Mouse (Mus musculus) hindbrain, embryonic 13.5 days (tissue): Measurements from ENCODE around the gene Krt15. TPM values are rescaled to one million over a fixed set of nuclear protein-coding genes. Genes with fewer than 3 reads are reported as not detected.

Source experiments
- ATAC-seq: fragments of 200-750 bp; cut with Nextera tagmentation; 2 replicates; pipeline ENCODE4 v1.8.0; 2017; ENCODE audit warnings: moderate TSS enrichment; ENCODE audit not compliant: low FRiP score
- H3K27ac ChIP-seq: fragments of 300-500 bp; sonication (generic); 2 replicates; pipeline ENCODE4 v1.5.1; 2015; ENCODE audit warnings: inconsistent platforms, mild to moderate bottlenecking, moderate library complexity
- H3K27me3 ChIP-seq: fragments of 300-500 bp; sonication (generic); 2 replicates; pipeline ENCODE4 v1.6.1; 2015; ENCODE audit warnings: mild to moderate bottlenecking, inconsistent platforms
- H3K36me3 ChIP-seq: fragments of 300-500 bp; sonication (generic); 2 replicates; pipeline ENCODE4 v1.6.1; 2015; ENCODE audit warnings: mild to moderate bottlenecking, inconsistent platforms
- H3K4me1 ChIP-seq: fragments of 300-500 bp; sonication (generic); replicated peaks from 2 replicates; pipeline ENCODE4 v1.6.1; 2015; ENCODE audit warnings: inconsistent platforms
- H3K4me2 ChIP-seq: fragments of 300-500 bp; sonication (generic); 2 replicates; pipeline ENCODE4 v1.6.1; 2015; ENCODE audit warnings: inconsistent platforms, mild to moderate bottlenecking, moderate library complexity
- H3K4me3 ChIP-seq: fragments of 300-500 bp; sonication (generic); 2 replicates; pipeline ENCODE4 v1.5.1; 2015; ENCODE audit warnings: mild to moderate bottlenecking, inconsistent platforms
- H3K9ac ChIP-seq: fragments of 300-500 bp; sonication (generic); 2 replicates; pipeline ENCODE4 v1.6.1; 2015; ENCODE audit warnings: mild to moderate bottlenecking, inconsistent platforms
- H3K9me3 ChIP-seq: fragments of 300-500 bp; sonication (generic); 2 replicates; pipeline ENCODE4 v1.6.1; 2016; ENCODE audit warnings: inconsistent platforms
- WGBS: fragments of 180-500 bp; shearing (Covaris S2); methylation state at CpG from one replicate; pipeline ENCODE4 v1.1.7; 2015; 5-methylcytosine and 5-hydroxymethylcytosine counted together
- polyA plus RNA-seq: library from polyadenylated mRNA; unstranded; fragments of >200 nt; fragmentation: Nextera tagmentation; extraction: Ambion mirVana; gene quantifications from 2 replicates; pipeline ENCODE4 v1.2.1, GENCODE M21; 2015

The Krt15 gene
- polyA plus RNA-seq, 1 experiment from 2014 or later = 0.22 TPM

DNA sequence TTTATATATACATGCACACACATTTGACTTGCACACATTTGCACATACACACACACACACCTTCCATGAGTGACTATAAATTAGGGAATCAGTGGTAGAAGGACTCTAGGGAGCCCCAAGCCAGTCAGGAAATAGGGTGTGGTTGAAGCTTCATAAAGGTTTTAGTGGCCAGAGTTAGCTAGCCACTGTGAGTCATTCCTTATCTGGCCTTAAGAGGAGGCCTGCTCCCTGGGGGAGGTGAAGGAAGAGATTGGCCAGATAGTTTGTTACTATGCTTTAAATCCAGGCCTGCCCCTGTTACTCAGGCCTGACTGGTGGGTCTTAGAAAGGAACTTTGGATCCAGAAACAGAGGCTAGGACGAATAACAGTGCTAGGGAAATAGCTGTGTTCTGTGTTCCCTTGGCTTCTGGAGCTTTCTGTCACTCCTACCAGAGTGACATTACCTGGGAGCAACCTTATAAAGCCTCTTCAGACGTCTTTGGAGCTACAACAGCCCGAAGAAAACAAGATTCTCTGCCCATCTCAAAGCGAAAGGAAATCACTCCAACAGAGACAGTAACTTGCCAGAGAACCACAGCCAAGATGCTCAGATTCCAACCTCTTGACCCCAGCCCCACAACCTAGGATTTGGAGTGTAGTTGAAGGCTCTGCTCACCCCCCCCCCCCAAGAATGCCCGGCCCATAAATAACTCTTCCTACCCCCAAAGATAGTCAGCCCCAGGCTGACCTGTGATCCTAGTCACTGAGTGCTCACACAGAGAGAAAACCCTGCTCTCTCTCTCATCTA, 12.0 kb upstream of the Krt15 start:
- no peak overlapping the region for H3K4me2 ChIP-seq
- peaks cover 46% of the 10 kb centered on the region for H3K27me3 ChIP-seq
- no peak overlapping the region for H3K27ac ChIP-seq
- H3K4me3 ChIP-seq = no peak overlapping the region
- no peaks in the 10 kb centered on the region for H3K9me3 ChIP-seq
- no peaks in the 10 kb centered on the region for H3K36me3 ChIP-seq
- peaks cover 11% of the 10 kb centered on the region for H3K4me1 ChIP-seq
- H3K9ac ChIP-seq = no peak overlapping the region
- WGBS = 80% methylated on average over 5 of the region's 5 CpGs
- ATAC-seq = no peak

DNA sequence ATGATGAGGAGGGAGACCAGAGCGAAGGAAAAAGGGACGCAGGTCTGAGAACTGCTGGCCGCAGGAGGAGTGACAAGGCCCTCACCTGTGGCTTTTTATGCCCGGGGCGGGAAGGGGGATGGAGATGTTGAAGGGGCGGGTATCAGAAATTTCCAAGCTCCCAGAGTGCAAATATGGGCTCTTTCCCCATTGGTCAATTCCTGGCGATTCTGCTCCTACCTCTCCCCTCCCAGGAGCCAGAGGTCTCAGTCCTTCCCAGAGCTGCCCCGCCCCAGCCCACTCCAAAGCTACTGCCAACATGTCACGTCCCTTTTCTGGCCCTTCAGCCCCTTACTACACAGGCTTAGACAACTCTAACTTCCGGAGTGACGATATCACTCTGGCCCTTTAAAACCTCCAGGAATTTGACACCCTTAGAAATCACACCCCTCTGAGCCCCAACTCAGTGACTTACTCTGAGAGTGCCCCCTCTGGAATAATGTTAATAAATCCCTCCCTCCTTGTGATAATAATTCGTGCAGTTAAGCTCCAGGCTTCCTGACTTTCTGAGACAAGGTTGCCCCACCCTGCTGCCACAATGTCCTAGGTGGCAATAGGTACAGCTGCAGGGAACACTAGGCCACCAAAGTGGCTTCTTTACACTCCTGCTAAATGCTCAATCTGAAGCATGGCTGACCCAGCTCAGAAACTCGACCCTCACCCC, 10.3 kb upstream of the Krt15 start:
- H3K9me3 ChIP-seq = no peaks in the 10 kb centered on the region
- no peak for ATAC-seq
- H3K27me3 ChIP-seq = peaks cover 50% of the 10 kb centered on the region
- WGBS = 7% methylated on average over 13 of the region's 13 CpGs
- H3K36me3 ChIP-seq = no peaks in the 10 kb centered on the region
- H3K9ac ChIP-seq = no peak overlapping the region
- H3K27ac ChIP-seq = no peak overlapping the region
- H3K4me2 ChIP-seq = peak overlapping the region; percentile 51
- H3K4me1 ChIP-seq = peaks cover 11% of the 10 kb centered on the region
- peak overlapping the region; percentile 27 for H3K4me3 ChIP-seq

DNA sequence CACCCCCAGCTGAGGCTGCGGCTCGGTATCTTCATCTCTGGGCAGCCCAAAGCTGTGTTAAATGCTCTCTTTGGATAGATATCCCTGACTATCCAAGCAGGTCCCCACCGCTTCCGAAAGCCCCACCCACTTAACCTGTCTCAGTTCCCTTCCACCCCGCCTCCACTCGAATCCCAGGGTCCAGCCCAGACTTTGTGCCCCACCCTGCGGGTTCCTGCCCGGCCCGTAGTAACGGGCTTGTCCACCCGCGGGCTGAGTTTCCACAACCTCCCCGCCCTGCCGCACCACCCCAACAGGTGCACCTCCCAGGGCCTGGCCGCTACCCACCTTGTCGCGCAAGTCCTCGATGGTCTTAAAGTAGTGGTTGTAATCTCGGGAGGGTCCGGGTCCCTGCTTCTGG, 9.4 kb upstream of the Krt15 start:
- Histone ChIP-seq H3K36me3 (no peaks in the 10 kb centered on the region), H3K4me2 (peak overlapping the region; percentile 51), H3K27ac (no peak overlapping the region), H3K4me1 (peaks cover 11% of the 10 kb centered on the region), H3K4me3 (peak overlapping the region; percentile 27), H3K27me3 (peaks cover 50% of the 10 kb centered on the region), H3K9ac (no peak overlapping the region; the same call in 1 of the 2 replicates), H3K9me3 (no peaks in the 10 kb centered on the region)
- 2% methylated on average over 20 of the region's 20 CpGs for WGBS
- no peak for ATAC-seq

DNA sequence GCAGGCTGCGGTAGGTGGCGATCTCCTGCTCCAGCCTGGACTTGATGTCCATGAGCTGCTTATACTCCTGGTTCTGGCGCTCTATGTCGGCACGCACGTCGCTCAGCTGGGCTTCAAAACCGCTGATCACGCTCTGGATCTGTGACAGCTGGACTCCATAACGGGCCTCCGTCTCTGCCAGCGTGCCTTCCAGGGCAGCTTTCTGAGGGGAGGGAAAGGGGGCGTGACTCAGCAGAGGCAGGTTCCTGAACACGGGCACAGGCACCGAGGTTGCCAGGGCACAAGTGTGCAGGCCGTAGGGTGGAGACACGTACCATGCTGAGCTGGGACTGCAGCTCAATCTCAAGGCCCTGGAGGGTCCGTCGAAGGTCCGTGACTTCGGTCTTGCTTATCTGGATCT, 5.2 kb upstream of the Krt15 start:
- H3K4me3 ChIP-seq = no peak overlapping the region
- H3K4me2 ChIP-seq = no peak overlapping the region
- WGBS = 86% methylated on average over 21 of the region's 21 CpGs
- H3K27me3 ChIP-seq = peaks cover 34% of the 10 kb centered on the region
- no peak for ATAC-seq
- H3K9ac ChIP-seq = no peak overlapping the region
- peaks cover 28% of the 10 kb centered on the region for H3K4me1 ChIP-seq
- H3K9me3 ChIP-seq = no peaks in the 10 kb centered on the region
- H3K36me3 ChIP-seq = no peaks in the 10 kb centered on the region
- no peak overlapping the region for H3K27ac ChIP-seq

DNA sequence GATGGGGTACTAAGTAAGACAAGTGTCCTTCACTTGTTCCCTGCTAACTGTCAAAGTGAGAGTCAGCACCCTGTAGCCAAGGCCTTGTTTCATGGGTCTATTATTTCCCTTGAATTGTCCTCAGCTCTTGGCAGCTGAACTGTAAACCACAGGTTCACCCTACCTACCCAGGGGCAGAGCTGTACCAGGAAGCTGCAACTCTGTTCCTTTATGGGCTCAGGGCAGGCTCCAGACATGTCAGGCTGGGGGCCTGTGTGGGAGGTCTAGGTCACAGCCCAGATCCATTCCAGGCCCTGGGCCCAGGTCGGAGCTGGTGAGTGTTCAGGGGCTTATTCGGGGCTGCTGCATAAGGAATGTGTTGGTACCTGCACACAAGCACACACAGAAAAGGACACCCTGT, 3.7 kb upstream of the Krt15 start:
- Histone ChIP-seq H3K4me2 (no peak overlapping the region), H3K9me3 (no peaks in the 10 kb centered on the region), H3K4me3 (no peak overlapping the region), H3K27me3 (peaks cover 18% of the 10 kb centered on the region), H3K9ac (no peak overlapping the region), H3K36me3 (no peaks in the 10 kb centered on the region), H3K27ac (no peak overlapping the region), H3K4me1 (peaks cover 17% of the 10 kb centered on the region)
- ATAC-seq = no peak
- 76% methylated on average over 2 of the region's 2 CpGs for WGBS

DNA sequence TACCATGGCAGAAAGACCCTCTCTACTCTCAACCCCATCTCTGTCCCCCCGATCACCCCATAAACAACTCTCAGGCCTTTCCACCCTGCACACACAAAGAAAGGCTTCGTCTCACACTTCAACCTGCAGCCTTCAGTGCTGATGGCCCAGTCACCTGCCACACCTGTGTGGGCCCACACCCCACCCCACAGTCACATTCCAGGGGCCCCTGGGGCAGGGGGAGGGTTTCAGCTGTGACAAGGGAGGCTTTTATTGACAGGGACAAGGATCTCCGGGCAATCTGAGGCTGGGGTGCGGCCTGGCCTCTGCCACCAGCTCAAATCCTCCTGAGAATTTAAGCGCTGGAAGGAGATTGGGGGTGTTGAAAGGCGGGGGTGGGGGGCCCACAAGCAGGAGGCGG, 3.1 kb upstream of the Krt15 start:
- H3K27ac ChIP-seq = no peak overlapping the region
- H3K36me3 ChIP-seq = no peaks in the 10 kb centered on the region
- no peak overlapping the region for H3K9ac ChIP-seq
- peaks cover 17% of the 10 kb centered on the region for H3K4me1 ChIP-seq
- H3K4me2 ChIP-seq = no peak overlapping the region
- H3K4me3 ChIP-seq = no peak overlapping the region
- H3K9me3 ChIP-seq = no peaks in the 10 kb centered on the region
- no peak for ATAC-seq
- H3K27me3 ChIP-seq = peaks cover 17% of the 10 kb centered on the region
- WGBS = 58% methylated on average over 7 of the region's 7 CpGs

DNA sequence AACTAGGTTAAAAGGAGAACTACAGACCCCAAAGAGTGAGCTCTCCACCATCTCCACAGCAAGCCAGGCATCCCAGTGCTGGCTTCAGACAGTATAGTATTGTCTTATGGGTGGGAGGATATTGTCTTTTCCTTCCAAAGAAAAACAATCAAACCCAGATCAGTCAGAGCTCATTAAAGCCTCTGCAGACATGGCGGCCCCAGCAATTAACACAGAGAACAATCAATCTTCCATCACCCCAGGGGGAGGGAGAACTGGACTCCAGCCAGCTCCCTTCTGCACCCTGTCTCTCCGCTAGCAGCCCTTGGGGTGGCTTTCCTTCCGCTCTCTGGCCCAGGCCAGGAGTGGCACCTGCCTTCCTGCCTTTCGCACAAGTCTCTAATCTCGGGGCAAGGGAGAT, 2.0 kb upstream of the Krt15 start:
- Histone ChIP-seq H3K4me1 (peaks cover 17% of the 10 kb centered on the region), H3K4me2 (no peak overlapping the region)

DNA sequence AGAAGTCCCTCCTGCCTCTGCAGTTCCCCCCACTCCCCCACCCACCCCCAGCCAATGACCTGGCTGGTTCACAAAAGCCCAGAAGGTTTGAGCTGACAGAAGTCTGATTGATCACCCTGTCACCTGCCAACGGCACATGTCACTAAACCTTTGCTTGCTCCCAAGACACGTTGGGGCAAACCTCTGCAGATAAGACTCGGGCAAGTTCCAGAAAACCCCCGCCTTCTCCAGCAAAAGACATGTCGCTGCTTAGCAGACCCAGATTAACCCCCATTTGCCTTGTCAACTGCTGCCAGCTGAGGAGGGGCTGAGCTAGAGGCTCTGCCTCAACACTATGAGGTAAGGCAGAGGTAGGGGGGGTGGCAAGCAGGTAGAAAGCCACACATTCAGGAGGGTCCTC, 831 bp upstream of the Krt15 start:
- H3K4me3 ChIP-seq = no peak overlapping the region
- no peak overlapping the region for H3K9ac ChIP-seq
- no peaks in the 10 kb centered on the region for H3K9me3 ChIP-seq
- ATAC-seq = no peak
- no peak overlapping the region for H3K4me2 ChIP-seq
- no peaks in the 10 kb centered on the region for H3K36me3 ChIP-seq
- peaks cover 11% of the 10 kb centered on the region; the same call in 1 of the 2 replicates for H3K27me3 ChIP-seq
- H3K4me1 ChIP-seq = peaks cover 17% of the 10 kb centered on the region
- H3K27ac ChIP-seq = no peak overlapping the region
- WGBS = 29% methylated on average over 5 of the region's 5 CpGs

More for the DNA sequence above, 2.0 kb upstream of the Krt15 start:
- ATAC-seq = no peak
- Histone ChIP-seq H3K9me3 (no peaks in the 10 kb centered on the region), H3K9ac (no peak overlapping the region), H3K27ac (no peak overlapping the region), H3K36me3 (no peaks in the 10 kb centered on the region), H3K4me3 (no peak overlapping the region), H3K27me3 (peaks cover 15% of the 10 kb centered on the region; the same call in 1 of the 2 replicates)
- 34% methylated on average over 5 of the region's 5 CpGs for WGBS

DNA sequence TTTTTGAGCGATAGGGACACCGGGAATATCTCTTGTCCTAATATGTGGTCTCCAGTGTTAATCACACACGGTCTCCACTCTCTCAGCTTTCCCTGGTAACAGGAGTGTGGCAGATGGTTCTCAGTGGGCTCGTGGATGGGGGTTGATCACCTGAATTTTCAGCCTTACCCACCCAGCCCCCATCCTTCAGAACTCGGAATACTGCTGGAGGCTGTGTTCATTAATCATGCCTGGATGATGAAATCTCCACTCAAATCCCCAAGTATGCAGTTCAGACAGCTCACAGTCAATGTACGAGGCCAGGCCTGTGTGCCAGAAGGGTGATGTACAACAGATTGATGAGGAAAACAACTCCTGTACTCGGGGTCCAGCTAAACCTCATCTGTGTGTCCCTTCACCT, 10.8 kb downstream of the Krt15 start:
- Histone ChIP-seq H3K4me1 (no peaks in the 10 kb centered on the region), H3K27ac (no peak overlapping the region), H3K27me3 (no peaks in the 10 kb centered on the region), H3K9ac (no peak overlapping the region), H3K9me3 (no peaks in the 10 kb centered on the region), H3K4me2 (no peak overlapping the region), H3K36me3 (no peaks in the 10 kb centered on the region), H3K4me3 (no peak overlapping the region)
- no peak for ATAC-seq
- 75% methylated on average over 7 of the region's 7 CpGs for WGBS

DNA sequence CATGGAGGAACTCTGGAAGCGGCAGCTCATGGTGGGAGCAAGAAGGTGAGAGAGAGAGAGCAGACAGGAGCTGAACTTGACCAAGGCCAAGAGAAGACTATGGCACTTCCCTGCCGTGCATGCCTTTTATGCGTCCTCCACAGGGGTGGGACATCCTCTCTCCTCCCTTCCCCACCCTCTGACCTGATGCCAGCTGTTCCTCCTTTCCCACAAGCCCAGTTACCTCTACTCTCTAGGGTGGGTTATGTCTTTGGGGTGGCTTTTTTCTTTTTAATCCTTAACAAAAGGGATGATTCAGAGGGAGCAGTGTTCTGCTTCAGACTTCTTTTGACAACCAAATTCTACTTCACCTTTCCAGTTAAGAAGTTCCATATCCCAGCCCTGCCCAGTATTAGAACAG, 14.3 kb downstream of the Krt15 start, which contains the start of gene Krt13:
Krt13 (minus strand) TSS at position 101 of the 400 bp plus-strand sequence.
- no peak for ATAC-seq
- H3K4me3 ChIP-seq = no peak within 1 kb of the TSS
- H3K27me3 ChIP-seq = no peaks in the 10 kb centered on the region
- no peaks in the 10 kb centered on the region for H3K36me3 ChIP-seq
- no peak within 1 kb of the TSS for H3K27ac ChIP-seq
- H3K9ac ChIP-seq = no peak within 1 kb of the TSS
- no peaks in the 10 kb centered on the region for H3K4me1 ChIP-seq
- H3K4me2 ChIP-seq = no peak within 1 kb of the TSS
- H3K9me3 ChIP-seq = no peaks in the 10 kb centered on the region
- 82% methylated on average over 3 of the region's 3 CpGs for WGBS

DNA sequence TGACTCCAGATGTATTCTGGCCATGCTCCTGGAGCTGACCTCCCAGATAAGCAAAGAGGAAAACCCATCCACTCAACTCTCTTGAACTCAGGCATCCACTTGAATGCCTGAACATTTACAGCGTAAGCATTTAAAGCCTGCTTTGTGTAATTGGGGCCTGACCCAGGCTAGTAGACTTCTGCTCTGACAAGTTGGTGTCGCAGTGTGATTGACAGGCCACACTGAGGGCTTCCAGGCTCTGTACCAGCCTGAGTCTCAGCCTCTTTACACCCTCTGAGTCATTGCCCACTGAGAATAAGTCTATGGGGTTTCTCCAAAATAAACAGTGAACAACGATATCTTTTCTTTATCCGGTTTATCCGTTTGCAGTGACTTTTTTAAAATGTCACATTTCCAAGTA, 15.4 kb downstream of the Krt15 start:
- no peaks in the 10 kb centered on the region for H3K4me1 ChIP-seq
- H3K27ac ChIP-seq = no peak overlapping the region
- no peaks in the 10 kb centered on the region for H3K27me3 ChIP-seq
- WGBS = 92% methylated on average over 5 of the region's 5 CpGs
- no peaks in the 10 kb centered on the region for H3K9me3 ChIP-seq
- H3K4me2 ChIP-seq = no peak overlapping the region
- no peak overlapping the region for H3K9ac ChIP-seq
- H3K36me3 ChIP-seq = no peaks in the 10 kb centered on the region
- H3K4me3 ChIP-seq = no peak overlapping the region
- no peak for ATAC-seq

DNA sequence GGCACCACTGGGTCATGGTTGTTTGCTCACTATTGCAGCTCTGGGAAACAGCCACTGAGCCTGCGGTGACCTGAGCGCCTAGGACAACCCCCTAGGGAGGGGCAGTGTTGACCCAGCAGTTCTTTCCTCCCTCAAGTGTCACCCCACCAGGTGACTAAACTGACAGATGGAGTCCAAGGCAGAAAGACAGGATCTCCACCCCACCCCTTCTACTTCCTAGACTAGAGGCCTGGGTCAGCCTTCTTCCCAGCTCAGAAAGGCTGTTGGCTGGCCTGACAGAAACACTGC, 22.0 kb downstream of the Krt15 start:
- no peaks in the 10 kb centered on the region for H3K9me3 ChIP-seq
- H3K4me3 ChIP-seq = no peak overlapping the region
- no peaks in the 10 kb centered on the region for H3K36me3 ChIP-seq
- no peak overlapping the region for H3K27ac ChIP-seq
- no peak overlapping the region for H3K4me2 ChIP-seq
- H3K9ac ChIP-seq = no peak overlapping the region
- H3K4me1 ChIP-seq = no peaks in the 10 kb centered on the region
- H3K27me3 ChIP-seq = no peaks in the 10 kb centered on the region
- 89% methylated on average over 2 of the region's 2 CpGs for WGBS
- no peak for ATAC-seq
